Mouse (Mus musculus) kidney, adult 2 months (tissue): ENCODE results near the gene Akr1cl. TPM values are rescaled to one million over a fixed set of nuclear protein-coding genes. Genes with fewer than 3 reads are reported as not detected.

Experiments used
- DNase-seq: peaks from one replicate; pipeline ENCODE4 v3.0.0; 2021
- H3K27ac ChIP-seq: fragments of 200-500 bp; 2 replicates; pipeline ENCODE4 v1.5.1; 2012; ENCODE audit warnings: low read depth, low read length, control low read depth, inconsistent platforms; ENCODE audit not compliant: insufficient read depth
- H3K27me3 ChIP-seq: fragments of 200-500 bp; replicated peaks from 2 replicates; pipeline ENCODE4 v1.6.1; 2012; ENCODE audit warnings: mild to moderate bottlenecking, moderate library complexity, low read length, inconsistent platforms; ENCODE audit not compliant: control insufficient read depth, insufficient read depth
- H3K36me3 ChIP-seq: fragments of 200-500 bp; 2 replicates; pipeline ENCODE4 v1.6.1; 2012; ENCODE audit warnings: mild to moderate bottlenecking, moderate library complexity, low read length, inconsistent platforms; ENCODE audit not compliant: control insufficient read depth, insufficient read depth
- H3K4me1 ChIP-seq: fragments of 200-500 bp; 2 replicates; pipeline ENCODE4 v1.6.1; 2011; ENCODE audit warnings: low read length; ENCODE audit not compliant: control insufficient read depth, insufficient read depth
- H3K4me3 ChIP-seq: fragments of 200-500 bp; 2 replicates; pipeline ENCODE4 v1.5.1; 2011; ENCODE audit warnings: mild to moderate bottlenecking, low read depth, low read length, control low read depth; ENCODE audit not compliant: insufficient read depth
- CTCF ChIP-seq: fragments of 200-500 bp; conservative IDR thresholded peaks from 2 replicates; pipeline ENCODE4 v1.5.1; 2011; ENCODE audit warnings: low read depth, mild to moderate bottlenecking, control low read depth, low read length, moderate library complexity, mixed read lengths; ENCODE audit not compliant: insufficient read depth, insufficient read length
- POLR2A ChIP-seq: fragments of 200-500 bp; IDR thresholded peaks from one replicate; pipeline ENCODE4 v1.6.1; 2011; ENCODE audit warnings: low read depth, low read length, control low read depth
- WGBS: fragments of 180-500 bp; shearing (Covaris S2); methylation state at CpG from one replicate; pipeline ENCODE4 v1.1.7; 2018; 5-methylcytosine and 5-hydroxymethylcytosine counted together
- polyA plus RNA-seq: library from polyadenylated mRNA; depleted of rRNA; stranded (reverse); fragments of >200 nt; gene quantifications from 2 replicates; pipeline ENCODE4 v1.2.3, GENCODE M21; 2012

Gene Akr1cl
- polyA plus RNA-seq, 1 experiment = 0.08 TPM

- TF ChIP-seq POLR2A (no peak), CTCF (no peak)
- 68% methylated on average over 3 of the region's 3 CpGs for WGBS
Observed at GRCm38 (mm10) chr1:65039679-65040078, 7.1 kb upstream of the Akr1cl start.

GRCm38 (mm10) chr1:65037542-65037941, 5.0 kb upstream of the Akr1cl start:
- Histone ChIP-seq H3K27me3 (no peaks in the 10 kb centered on the region), H3K4me3 (no peak overlapping the region), H3K27ac (no peak overlapping the region), H3K4me1 (no peaks in the 10 kb centered on the region), H3K36me3 (no peaks in the 10 kb centered on the region)
- WGBS = 76% methylated on average over 2 of the region's 2 CpGs
- TF ChIP-seq POLR2A = no peak
- TF ChIP-seq CTCF = no peak
- no peak for DNase-seq

More at GRCm38 (mm10) chr1:65039679-65040078, 7.1 kb upstream of the Akr1cl start:
- Histone ChIP-seq H3K36me3 (no peaks in the 10 kb centered on the region), H3K27me3 (no peaks in the 10 kb centered on the region), H3K4me1 (no peaks in the 10 kb centered on the region), H3K27ac (no peak overlapping the region), H3K4me3 (no peak overlapping the region)
- no peak for DNase-seq

- H3K27me3 ChIP-seq = 0 out of 2 replicates have a peak, but pooled peaks cover 1% of the 10 kb centered on the region
- no peaks in the 10 kb centered on the region for H3K36me3 ChIP-seq
- H3K4me3 ChIP-seq = no peak overlapping the region
- 37% methylated on average over 3 of the region's 3 CpGs for WGBS
- DNase-seq = no peak
- no peaks in the 10 kb centered on the region for H3K4me1 ChIP-seq
- no peak overlapping the region for H3K27ac ChIP-seq
- TF ChIP-seq CTCF (no peak), POLR2A (no peak)
Observed at GRCm38 (mm10) chr1:65035513-65035912, 3.0 kb upstream of the Akr1cl start.

- H3K36me3 ChIP-seq = no peaks in the 10 kb centered on the region
- no peaks in the 10 kb centered on the region for H3K4me1 ChIP-seq
- H3K27ac ChIP-seq = no peak overlapping the region
- WGBS = 43% methylated on average over 9 of the region's 9 CpGs
- no peak overlapping the region for H3K4me3 ChIP-seq
- TF ChIP-seq CTCF (no peak), POLR2A (no peak)
- 0 out of 2 replicates have a peak, but pooled peaks cover 1% of the 10 kb centered on the region for H3K27me3 ChIP-seq
- DNase-seq = no peak
Observed at GRCm38 (mm10) chr1:65028206-65028605, 4.4 kb downstream of the Akr1cl start.

- no peak overlapping the region for H3K27ac ChIP-seq
- 82% methylated on average over 4 of the region's 4 CpGs for WGBS
- no peak for DNase-seq
- TF ChIP-seq POLR2A (no peak), CTCF (no peak)
- no peaks in the 10 kb centered on the region for H3K4me1 ChIP-seq
- no peaks in the 10 kb centered on the region for H3K36me3 ChIP-seq
- H3K27me3 ChIP-seq = no peaks in the 10 kb centered on the region
- H3K4me3 ChIP-seq = no peak overlapping the region
Observed at GRCm38 (mm10) chr1:65012726-65013125, 19.8 kb downstream of the Akr1cl start.

GRCm38 (mm10) chr1:65010153-65010552, 22.4 kb downstream of the Akr1cl start:
- no peak for TF ChIP-seq POLR2A
- peak; percentile 96 for TF ChIP-seq CTCF
- 13% methylated on average over 9 of the region's 9 CpGs for WGBS
- H3K27ac ChIP-seq = no peak overlapping the region
- DNase-seq = peak; percentile 74
- no peaks in the 10 kb centered on the region for H3K36me3 ChIP-seq
- no peaks in the 10 kb centered on the region for H3K27me3 ChIP-seq
- H3K4me3 ChIP-seq = no peak overlapping the region
- no peaks in the 10 kb centered on the region for H3K4me1 ChIP-seq

GRCm38 (mm10) chr1:65005575-65005974, 27.0 kb downstream of the Akr1cl start:
- WGBS = 54% methylated on average over 6 of the region's 6 CpGs
- no peak overlapping the region for H3K27ac ChIP-seq
- no peak overlapping the region for H3K4me3 ChIP-seq
- no peaks in the 10 kb centered on the region for H3K27me3 ChIP-seq
- no peak for DNase-seq
- no peak for TF ChIP-seq POLR2A
- no peak for TF ChIP-seq CTCF
- no peaks in the 10 kb centered on the region for H3K36me3 ChIP-seq
- H3K4me1 ChIP-seq = no peaks in the 10 kb centered on the region
